Mouse (Mus musculus): ENCODE measurements around the gene Sez6l2. TPM values are rescaled to one million over a fixed set of nuclear protein-coding genes. Genes with fewer than 3 reads are reported as not detected.

Sez6l2 gene
- polyA plus RNA-seq, 1 experiment = 364 TPM

- Histone ChIP-seq H3K27ac (ENCODE audit: insufficient read depth, low read length) (no peak overlapping the region), H3K4me1 (ENCODE audit: control insufficient read depth, insufficient read depth, low read length) (no peaks in the 10 kb centered on the region), H3K27me3 (ENCODE audit: control insufficient read depth, insufficient read depth, low read length) (no peaks in the 10 kb centered on the region), H3K4me3 (replicated peaks; ENCODE audit: insufficient read depth, low read depth, low read length) (no peak overlapping the region)
- TF ChIP-seq POLR2A (IDR thresholded peaks at IDR 0.05; ENCODE audit: borderline replicate concordance, insufficient read depth, low read length) (no peak), CTCF (IDR thresholded peaks at IDR 0.05; ENCODE audit: borderline replicate concordance, insufficient read depth, low read depth, low read length) (no peak)
- WGBS = 87% methylated on average over 10 of the region's 10 CpGs
- no peak for DNase-seq
Measured at GRCm38 (mm10) chr7:126999568-126999967, 49.2 kb downstream of the Sez6l2 start.

- no peak overlapping the region; the same call in 1 of the 2 replicates for H3K27ac ChIP-seq (ENCODE audit: insufficient read depth, low read length)
- 96% methylated on average over 5 of the region's 5 CpGs for WGBS
- no peak overlapping the region for H3K4me3 ChIP-seq (replicated peaks; ENCODE audit: insufficient read depth, low read depth, low read length)
- no peaks in the 10 kb centered on the region for H3K27me3 ChIP-seq (ENCODE audit: control insufficient read depth, insufficient read depth, low read length)
- DNase-seq = no peak
- H3K4me1 ChIP-seq (ENCODE audit: control insufficient read depth, insufficient read depth, low read length) = peaks cover 19% of the 10 kb centered on the region
- TF ChIP-seq POLR2A (IDR thresholded peaks at IDR 0.05; ENCODE audit: borderline replicate concordance, insufficient read depth, low read length) (no peak), CTCF (IDR thresholded peaks at IDR 0.05; ENCODE audit: borderline replicate concordance, insufficient read depth, low read depth, low read length) (no peak)
Measured at GRCm38 (mm10) chr7:127003620-127004019, 53.3 kb downstream of the Sez6l2 start.

DNA sequence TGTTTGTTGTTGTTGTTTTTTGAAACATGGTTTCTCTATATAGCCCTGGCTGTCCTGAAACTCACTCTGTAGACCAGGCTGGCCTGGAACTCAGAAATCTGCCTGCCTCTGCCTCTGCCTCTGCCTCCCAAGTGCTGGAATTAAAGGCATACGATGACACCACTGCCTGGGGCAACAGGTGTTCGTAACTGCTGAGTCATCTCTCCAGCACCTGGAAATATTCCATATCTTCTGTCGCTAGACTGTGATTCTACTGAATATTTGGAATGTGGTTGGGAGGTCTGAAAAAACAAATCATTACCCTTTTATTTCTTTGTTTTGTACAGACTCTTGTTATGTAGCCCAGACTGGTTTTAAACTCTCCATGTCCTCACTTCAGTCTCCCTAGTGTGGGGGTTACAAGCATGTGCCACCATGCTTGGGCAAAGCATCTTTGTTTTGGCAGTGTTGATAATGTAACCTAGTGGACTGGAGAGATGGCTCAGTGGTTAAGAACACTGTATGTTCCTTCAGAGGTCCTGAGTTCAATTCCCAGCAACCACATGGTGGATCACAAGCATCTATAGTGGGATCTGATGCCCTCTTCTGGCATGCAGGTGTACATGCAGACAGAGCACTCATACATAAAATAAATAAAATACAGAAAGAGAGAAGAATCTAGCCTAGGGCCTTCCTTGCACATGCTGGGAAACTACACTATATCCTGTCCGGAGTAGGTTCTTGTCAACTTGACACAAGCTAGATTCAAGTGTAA is 53.9 kb downstream of the Sez6l2 start:
- H3K27me3 ChIP-seq (ENCODE audit: control insufficient read depth, insufficient read depth, low read length) = no peaks in the 10 kb centered on the region
- WGBS = 57% methylated on average over 4 of the region's 4 CpGs
- DNase-seq = no peak
- no peak for TF ChIP-seq CTCF (IDR thresholded peaks at IDR 0.05; ENCODE audit: borderline replicate concordance, insufficient read depth, low read depth, low read length)
- no peak for TF ChIP-seq POLR2A (IDR thresholded peaks at IDR 0.05; ENCODE audit: borderline replicate concordance, insufficient read depth, low read length)
- peaks cover 25% of the 10 kb centered on the region for H3K4me1 ChIP-seq (ENCODE audit: control insufficient read depth, insufficient read depth, low read length)
- H3K27ac ChIP-seq (ENCODE audit: insufficient read depth, low read length) = no peak overlapping the region
- H3K4me3 ChIP-seq (replicated peaks; ENCODE audit: insufficient read depth, low read depth, low read length) = no peak overlapping the region

DNA sequence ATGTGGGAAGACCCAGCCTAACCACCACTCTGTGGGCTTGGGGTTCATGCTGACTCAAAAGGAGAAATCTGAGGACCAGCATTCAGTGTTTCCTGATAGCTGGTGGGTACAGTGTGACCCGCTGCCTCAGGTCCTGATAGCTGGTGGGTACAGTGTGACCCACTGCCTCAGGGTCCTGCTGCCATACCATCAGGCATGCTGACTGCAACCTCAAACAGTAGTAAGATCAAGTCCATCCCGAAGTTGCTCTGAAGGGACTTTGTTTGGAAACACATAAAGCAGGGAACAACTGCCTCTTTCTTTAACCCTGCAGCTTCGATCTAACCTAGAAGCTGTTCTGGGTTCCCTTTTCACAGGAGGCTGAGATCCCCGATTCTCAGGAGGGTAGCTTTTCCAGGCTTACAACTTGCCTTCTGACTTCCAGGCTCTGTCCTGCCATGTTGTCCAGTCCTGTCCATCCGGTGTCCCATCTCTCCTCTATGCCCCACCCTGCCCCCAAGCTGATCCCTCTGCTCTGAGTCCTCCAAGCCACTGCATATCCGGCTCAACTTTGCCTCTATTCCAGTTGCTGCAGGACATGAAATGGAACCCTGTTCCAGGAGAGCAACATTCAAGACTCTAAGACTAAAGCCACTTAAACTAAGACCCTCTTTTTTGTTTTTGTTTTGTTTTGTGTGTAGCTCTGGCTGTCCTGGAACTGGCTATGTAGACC is 57.1 kb downstream of the Sez6l2 start:
- Histone ChIP-seq H3K4me3 (replicated peaks; ENCODE audit: insufficient read depth, low read depth, low read length) (no peak overlapping the region), H3K27me3 (ENCODE audit: control insufficient read depth, insufficient read depth, low read length) (no peaks in the 10 kb centered on the region), H3K27ac (ENCODE audit: insufficient read depth, low read length) (peak overlapping the region; percentile 97), H3K4me1 (ENCODE audit: control insufficient read depth, insufficient read depth, low read length) (peaks cover 44% of the 10 kb centered on the region)
- WGBS = 65% methylated on average over 6 of the region's 6 CpGs
- DNase-seq = peak; percentile 45 to 50
- TF ChIP-seq POLR2A (IDR thresholded peaks at IDR 0.05; ENCODE audit: borderline replicate concordance, insufficient read depth, low read length) = no peak
- no peak for TF ChIP-seq CTCF (IDR thresholded peaks at IDR 0.05; ENCODE audit: borderline replicate concordance, insufficient read depth, low read depth, low read length)

GRCm38 (mm10) chr7:127008239-127009019 is 58.1 kb downstream of the Sez6l2 start:
- peak overlapping the region; percentile 98 for H3K27ac ChIP-seq (ENCODE audit: insufficient read depth, low read length)
- H3K4me1 ChIP-seq (ENCODE audit: control insufficient read depth, insufficient read depth, low read length) = peaks cover 50% of the 10 kb centered on the region
- H3K27me3 ChIP-seq (ENCODE audit: control insufficient read depth, insufficient read depth, low read length) = no peaks in the 10 kb centered on the region
- WGBS = 10% methylated on average over 9 of the region's 9 CpGs
- TF ChIP-seq CTCF (IDR thresholded peaks at IDR 0.05; ENCODE audit: borderline replicate concordance, insufficient read depth, low read depth, low read length) (no peak), POLR2A (IDR thresholded peaks at IDR 0.05; ENCODE audit: borderline replicate concordance, insufficient read depth, low read length) (0 out of 2 replicates have a peak, but pooled peaks have one; percentile 28)
- peak; percentile 98 to 100 for DNase-seq
- no peak overlapping the region for H3K4me3 ChIP-seq (replicated peaks; ENCODE audit: insufficient read depth, low read depth, low read length)

- Histone ChIP-seq H3K27ac (ENCODE audit: insufficient read depth, low read length) (peak overlapping the region; percentile 98), H3K4me3 (replicated peaks; ENCODE audit: insufficient read depth, low read depth, low read length) (peak overlapping the region; percentile 10), H3K4me1 (ENCODE audit: control insufficient read depth, insufficient read depth, low read length) (peaks cover 50% of the 10 kb centered on the region), H3K27me3 (ENCODE audit: control insufficient read depth, insufficient read depth, low read length) (no peaks in the 10 kb centered on the region)
- peak in 1 of 2 experiments; percentile 70 for DNase-seq
- TF ChIP-seq POLR2A (IDR thresholded peaks at IDR 0.05; ENCODE audit: borderline replicate concordance, insufficient read depth, low read length) (no peak), CTCF (IDR thresholded peaks at IDR 0.05; ENCODE audit: borderline replicate concordance, insufficient read depth, low read depth, low read length) (no peak)
- WGBS = 21% methylated on average over 17 of the region's 17 CpGs
Measured at GRCm38 (mm10) chr7:127009307-127010085, 59.1 kb downstream of the Sez6l2 start.

DNA sequence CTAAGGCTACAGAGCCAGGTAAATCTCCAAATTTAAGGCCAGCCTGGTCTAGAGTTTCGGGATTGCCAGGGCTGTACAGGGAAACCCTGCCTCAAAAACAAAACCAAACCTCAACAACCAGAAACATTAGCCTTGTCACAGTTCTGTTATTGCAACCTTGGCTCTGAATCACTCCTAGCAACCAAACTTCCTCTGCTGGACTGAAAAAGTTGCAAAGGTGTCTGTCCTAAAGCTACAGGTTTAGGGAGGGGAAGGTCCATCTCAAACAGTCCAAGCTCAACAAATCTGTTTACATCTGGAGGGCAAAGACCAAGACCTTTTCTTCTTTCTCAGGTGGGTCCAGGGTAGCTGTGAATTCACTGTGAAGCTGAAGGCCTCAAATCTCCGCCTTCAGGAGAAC is 60.7 kb downstream of the Sez6l2 start:
- WGBS = 93% methylated on average over 2 of the region's 2 CpGs
- 0 out of 2 replicates have a peak, but pooled peaks have one; percentile 7 for TF ChIP-seq POLR2A (IDR thresholded peaks at IDR 0.05; ENCODE audit: borderline replicate concordance, insufficient read depth, low read length)
- no peak for TF ChIP-seq CTCF (IDR thresholded peaks at IDR 0.05; ENCODE audit: borderline replicate concordance, insufficient read depth, low read depth, low read length)
- H3K4me1 ChIP-seq (ENCODE audit: control insufficient read depth, insufficient read depth, low read length) = peaks cover 58% of the 10 kb centered on the region
- no peak overlapping the region for H3K4me3 ChIP-seq (replicated peaks; ENCODE audit: insufficient read depth, low read depth, low read length)
- no peak for DNase-seq
- peak overlapping the region; percentile 2; the same call in 1 of the 2 replicates for H3K27ac ChIP-seq (ENCODE audit: insufficient read depth, low read length)
- H3K27me3 ChIP-seq (ENCODE audit: control insufficient read depth, insufficient read depth, low read length) = no peaks in the 10 kb centered on the region

All from cerebellum, adult 2 months (tissue).